Mouse (Mus musculus): Measurements from ENCODE around the gene Snap23.

Gene Snap23

DNA sequence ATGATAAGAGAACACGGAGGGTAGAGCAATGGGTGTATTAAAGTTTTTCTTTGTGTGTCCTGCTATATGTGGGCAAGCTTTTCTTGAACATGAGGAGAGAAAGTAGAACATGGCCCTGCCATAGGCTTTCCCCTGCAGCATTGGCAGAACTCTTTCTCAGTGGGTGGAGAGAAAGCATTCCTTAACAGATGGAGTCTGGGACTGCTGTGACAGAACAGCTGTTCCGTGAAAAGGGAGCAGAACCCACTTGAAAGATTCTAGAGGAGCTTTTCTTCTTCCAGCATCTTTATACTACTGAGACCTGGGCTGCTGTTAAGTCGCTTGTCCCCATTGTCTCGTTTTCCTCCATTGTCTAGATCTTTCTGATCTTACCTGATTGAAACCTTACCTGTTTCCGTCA is 22.3 kb downstream of the Snap23 start:
- no peak for DNase-seq (ENCODE audit: low spot score)

DNA sequence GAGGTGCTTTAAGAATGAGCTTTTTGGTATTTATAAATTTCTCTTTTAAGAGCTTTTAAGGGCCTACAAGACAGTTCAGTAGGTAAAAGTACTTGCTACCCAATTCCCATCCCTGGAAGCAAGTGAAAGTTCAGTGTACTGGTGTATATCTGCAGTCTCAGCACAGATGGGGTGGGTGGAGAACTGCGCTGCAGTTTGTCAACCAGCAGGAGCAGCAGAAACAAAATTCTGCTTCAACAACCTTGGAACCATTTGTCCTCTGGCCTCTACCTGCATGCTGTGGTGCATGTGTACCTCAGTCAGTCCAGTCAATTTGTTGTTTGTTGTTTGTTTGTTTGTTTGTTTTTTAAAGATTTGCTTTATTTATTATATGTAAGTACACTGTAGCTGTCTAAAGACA is 24.8 kb downstream of the Snap23 start:
- DNase-seq (ENCODE audit: low spot score) = no peak

DNA sequence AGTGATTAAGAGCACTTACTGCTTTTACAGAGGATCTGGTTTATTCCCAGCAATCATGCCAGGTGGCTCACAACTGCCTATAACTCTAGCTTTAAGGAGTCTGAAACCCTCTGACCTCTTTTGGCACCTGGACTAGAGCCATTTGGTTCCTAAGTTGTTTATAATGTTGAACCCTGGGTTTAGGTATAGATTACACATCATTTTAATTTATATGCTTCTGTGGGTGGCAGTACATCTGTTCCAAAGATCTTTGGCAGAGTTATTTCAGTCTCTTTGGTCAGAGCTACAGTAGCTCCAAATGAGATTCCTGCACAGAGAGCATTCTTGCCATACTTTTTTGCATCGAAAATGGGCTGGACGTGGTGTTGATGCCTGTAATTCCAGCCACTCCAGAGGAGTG is 30.3 kb downstream of the Snap23 start:
- no peak for DNase-seq (ENCODE audit: low spot score)

DNA sequence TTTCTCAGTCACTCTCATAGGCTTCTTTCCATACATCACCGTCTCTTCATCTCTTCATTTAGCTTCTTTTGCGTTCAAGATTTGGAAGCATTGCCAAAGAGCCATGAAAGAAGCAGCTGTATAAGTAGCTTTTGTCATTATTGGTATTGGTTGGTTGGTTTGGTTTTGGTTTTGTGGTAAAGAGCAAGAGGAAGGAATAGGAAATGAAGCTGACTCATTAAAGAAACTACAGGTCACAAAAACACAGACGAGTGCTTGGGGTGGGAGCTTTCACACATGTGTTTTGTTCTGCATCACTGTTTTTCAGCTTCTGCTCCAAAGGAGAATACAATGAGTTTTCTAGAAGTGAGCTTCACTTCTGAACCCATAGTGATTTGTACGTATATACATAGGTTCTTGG is 32.0 kb downstream of the Snap23 start:
- no peak for DNase-seq (ENCODE audit: low spot score)

DNA sequence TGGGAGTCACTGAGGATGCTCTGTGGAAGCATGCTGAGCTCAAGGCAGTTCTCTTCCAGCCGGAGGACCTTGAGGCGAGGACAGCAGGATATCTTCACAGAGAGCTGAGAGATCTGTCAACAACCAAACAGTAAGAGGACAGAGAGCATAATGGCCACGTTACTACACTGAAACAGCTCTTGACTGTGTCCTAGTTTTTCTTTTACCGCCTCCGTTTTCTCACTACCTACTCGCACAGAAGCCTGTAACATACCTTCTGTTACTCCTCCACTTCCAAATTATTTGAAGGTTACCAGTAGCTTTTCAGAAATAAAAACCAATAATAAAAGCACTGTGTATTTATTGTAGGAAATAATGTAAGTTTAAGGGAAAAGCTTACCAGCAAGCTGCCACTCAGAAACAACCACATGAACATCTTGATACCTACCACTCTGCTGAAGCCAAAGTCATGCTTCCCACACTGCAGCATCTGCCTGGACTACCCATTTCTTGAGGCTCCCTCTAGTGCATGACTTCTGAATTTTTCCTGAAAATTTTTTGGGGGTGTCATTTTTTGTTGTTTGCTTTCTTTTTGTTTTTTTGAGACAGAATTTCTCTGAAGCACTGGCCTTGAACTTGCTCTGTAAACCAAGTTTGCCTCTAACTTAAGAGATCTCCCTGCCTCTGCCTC is 38.7 kb downstream of the Snap23 start:
- DNase-seq (ENCODE audit: low spot score) = no peak

DNA sequence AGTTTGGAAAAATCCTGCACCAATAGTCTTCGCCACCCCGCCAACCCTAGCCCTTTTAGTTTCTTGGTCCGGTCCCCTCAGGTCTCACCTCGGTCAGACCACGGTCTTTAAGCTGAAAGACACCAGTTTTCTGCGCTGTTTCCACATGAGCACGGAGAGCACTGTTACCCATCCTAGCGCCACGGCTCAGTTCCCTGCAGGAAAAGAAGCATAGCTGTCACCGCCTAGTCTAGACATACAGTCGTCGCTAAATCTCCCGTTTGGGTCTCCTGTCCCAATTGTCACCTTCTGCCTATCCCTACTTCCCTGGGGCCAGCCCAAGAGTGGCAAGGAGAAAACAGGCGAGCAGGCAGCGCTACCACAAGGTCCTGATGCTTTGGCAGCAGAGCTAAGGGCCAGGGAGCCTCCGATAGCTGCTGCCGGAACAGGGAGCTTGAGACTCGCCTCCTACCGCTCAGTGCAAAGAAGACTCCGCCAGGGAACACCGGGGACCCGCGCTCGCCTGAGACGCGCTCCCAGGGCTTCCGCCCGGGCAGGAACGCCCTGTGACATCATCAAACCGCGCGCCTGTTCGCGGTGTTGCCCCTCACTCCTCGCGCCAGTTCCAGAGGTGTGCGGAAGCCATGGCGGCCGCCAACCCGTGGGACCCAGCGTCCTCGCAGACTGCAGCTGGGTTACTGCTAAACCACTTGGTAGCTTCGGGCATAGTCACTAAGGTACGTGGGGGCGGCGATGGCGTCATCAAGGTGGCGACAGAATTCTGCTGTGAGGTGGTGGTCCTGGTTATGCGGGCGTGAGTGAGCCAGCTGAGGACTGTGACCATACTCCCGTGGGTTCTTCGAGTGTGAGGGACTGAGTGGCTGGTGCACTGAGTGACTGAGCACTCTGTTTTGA is 41.6 kb downstream of the Snap23 start, which contains the start of the genes Haus2 and Lrrc57:
Gene Haus2, plus strand, starts transcription at position 554 of the 894 bp plus-strand sequence.
Gene Lrrc57, minus strand, starts transcription at position 691 of the 894 bp plus-strand sequence.
- peak; percentile 92 for DNase-seq (ENCODE audit: low spot score)

DNA sequence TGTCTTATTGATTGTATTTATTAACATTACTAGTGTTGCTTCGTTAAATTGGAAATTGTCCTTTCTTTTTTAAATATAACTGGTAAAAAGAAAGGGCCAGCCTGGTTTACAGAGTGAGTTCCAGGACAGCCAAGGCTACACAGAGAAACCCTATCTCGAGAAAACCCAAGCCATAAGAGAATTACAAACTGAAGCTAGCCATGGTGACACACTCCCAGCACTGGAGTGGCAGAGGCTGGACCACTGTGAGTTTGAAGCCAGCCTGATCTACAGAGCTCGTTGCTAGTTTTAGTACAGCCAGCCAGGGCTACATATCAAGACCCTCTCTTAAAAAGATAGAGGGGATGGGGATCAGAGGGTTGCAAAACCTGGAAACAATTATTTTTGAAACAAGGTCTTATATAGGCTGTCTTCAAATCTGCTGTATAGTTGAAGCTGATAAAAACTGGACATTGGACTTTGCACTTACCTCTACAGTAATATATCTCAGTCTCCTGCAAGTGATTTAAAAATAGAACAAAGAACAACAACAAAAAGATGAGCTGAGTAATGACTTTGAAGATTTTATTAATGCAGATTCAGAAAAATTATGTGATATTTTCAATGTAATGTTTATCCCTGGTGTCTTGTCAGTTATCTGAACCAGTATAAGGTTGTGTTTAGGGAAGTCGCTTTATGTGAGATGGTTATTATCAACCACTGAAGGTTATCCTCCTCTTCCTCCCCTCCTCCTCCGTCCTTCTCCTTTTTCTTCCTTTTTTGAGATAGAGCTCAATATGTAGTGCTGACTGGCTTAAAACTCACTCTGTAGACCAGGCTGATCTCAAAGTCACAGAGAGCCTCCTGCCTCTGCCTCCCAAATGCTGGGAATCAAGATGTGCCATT is 49.0 kb downstream of the Snap23 start:
- DNase-seq (ENCODE audit: low spot score) = no peak

DNA sequence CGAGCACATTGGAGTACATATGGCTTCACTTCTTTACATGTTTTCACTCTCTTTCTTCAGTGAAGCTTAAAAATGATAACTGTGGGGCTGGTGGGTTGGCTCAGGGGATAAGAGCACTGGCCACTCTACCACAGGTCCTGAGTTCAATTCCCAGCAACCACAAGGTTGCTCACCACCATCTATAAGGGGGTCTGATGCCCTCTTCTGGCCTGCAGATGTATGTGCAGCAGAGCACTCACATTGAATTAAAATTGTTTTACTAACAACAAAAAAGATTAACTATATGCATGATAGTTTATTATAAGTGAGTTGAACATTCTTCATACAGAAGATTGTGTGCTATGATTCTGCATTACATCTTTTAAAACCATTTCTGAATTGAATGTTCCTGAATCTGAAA is 52.1 kb downstream of the Snap23 start:
- DNase-seq (ENCODE audit: low spot score) = no peak

DNA sequence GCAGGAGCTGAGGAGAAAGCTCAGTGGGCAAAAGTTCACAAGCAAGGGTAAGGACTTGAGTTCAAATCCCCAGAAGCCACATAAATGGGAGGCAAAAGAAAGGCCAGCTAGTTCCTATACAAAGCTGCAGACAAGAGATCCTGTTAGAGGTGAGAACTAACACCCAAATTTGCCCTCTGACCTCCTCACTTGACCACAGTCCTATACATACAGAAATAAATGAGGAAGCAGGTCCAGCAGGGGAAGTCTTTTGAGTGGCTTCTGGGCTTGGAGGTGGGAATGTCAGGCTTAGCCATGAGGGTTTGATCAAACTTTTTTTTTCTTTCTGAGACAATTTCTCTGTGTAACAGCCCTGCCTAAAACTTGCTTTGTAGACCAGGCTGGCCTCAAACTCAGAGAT is 55.4 kb downstream of the Snap23 start:
- no peak for DNase-seq (ENCODE audit: low spot score)

DNA sequence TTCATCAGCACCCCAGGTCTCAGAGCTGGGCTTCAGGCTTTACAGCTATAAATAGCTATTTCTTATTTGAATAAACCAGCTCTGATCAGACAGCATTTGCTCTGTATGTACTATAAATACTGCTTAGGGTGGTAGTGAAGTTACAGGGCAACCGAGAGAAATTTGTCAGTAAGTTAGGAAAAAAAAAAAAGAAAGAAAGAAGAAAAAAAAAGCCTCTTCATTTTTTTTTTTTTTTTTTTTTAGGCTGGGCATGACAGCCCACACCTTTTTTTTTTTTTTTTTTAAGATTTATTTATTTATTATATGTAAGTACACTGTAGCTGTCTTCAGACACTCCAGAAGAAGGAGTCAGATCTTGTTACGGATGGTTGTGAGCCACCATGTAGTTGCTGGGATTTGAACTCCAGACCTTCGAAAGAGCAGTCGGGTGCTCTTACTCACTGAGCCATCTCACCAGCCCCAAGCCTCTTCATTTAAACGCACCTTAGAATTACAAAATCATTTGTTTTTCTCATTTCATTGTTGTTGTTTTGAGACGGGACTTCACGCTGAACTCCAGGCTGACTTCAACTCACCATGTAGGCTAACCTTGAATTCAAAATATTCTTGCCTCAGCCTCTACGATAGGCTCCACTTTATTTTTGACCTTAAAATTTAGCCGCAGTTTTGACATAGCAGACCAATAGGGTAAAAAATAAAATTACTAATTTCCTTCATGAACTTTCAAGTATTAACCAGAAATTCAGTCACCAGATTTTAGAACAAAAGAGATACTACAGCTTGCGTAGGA is 60.8 kb downstream of the Snap23 start:
- DNase-seq (ENCODE audit: low spot score) = no peak

DNA sequence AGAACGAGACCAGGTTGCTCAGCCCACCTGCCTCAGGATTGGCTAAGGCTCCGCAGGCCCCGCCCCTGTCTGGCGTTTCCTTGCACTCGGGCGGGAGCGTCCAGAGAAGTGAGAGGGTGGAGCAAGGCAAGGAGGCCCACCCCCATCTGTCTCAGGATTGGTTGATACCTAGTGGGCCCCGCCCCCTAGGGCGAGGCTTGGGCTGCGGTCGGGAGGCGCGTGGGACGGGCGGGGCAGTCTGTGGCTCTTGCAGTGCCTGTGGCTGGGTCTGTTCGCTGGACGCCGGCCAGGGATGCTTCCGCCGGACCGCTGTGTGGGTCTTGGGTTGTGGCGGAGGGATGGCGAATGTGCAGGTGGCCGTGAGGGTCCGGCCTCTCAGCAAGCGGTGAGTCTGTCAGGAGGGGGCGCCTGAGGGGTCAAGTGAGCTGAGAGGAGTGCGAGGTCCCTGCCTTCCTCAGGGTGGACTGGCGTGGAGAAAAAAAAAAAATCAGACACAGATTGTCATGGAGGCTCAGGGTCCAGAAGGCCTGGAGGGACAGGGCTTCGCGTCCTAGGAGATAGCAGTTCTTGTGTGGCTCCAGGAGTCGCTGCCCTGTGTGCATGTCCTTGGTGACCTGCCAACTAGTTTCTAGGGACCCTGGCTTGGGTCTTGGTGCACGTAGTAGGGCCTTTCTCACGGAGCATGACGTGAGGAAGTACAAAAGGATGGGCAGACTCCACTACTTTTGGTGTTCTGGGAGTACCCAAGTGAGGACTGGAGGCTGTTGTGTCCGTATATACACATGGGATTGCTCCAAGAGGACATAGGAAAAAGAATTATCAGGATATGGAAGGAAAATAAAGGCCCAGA is 61.6 kb downstream of the Snap23 start, which contains the start of gene Stard9:
Gene Stard9, plus strand, starts transcription at position 236 of the 850 bp plus-strand sequence.
- peak; percentile 98 for DNase-seq (ENCODE audit: low spot score)

DNA sequence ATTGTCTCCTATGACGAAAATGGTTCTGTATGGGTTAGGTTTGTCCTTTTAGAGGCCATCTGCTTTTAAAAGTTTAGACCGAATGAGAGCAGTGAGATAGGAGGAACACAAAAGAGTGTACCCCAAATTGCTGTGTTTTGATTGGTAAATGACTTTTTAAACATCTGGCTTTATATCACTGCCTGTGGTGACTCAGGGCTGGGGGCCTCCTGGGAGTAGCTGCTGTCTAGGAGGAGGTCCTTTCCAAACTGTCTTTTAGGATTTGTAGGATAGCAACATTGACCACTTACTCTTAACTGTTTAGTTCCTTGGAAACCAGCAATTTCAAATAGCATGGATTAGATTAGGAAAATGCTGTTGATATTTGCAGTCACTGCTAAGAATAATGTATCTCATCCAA is 62.8 kb downstream of the Snap23 start:
- no peak for DNase-seq (ENCODE audit: low spot score)

DNA sequence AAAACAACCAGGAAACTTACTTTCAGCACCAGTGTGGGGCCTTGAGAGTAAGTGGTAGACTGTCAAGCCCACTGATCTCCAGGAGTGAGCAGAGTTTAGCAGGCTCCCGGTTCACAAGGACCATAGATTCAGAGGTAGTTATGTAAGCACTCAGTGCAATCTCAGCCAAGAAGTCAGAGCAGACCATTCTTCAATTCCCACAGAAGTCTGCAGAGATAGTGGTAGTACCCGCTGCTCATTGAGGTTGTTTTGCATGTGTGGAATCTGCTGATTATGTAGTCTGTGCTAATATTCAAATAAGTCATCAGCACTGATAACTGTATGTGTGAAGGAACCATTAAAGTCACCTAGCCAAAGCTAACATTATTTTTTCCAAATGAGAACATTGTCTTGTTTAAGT is 63.2 kb downstream of the Snap23 start:
- no peak for DNase-seq (ENCODE audit: low spot score)

DNA sequence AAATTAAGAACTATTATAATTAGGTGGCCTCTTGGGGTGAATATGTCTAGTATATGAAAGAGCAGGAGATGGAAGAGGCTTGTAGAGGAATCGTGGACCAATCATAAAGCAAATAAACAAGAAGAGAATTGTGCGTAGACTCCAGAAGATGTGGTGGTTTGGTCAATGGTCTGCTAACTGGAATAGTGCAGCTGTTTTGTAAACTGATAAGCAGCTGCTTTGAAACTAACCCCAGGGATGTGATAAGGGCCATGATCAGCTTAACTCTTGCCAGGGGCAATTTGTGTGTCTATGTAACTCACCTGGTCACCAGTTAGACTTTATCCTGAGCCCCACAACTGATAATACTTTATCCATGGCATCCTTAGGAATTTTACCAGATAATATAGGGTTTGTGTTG is 64.0 kb downstream of the Snap23 start:
- no peak for DNase-seq (ENCODE audit: low spot score)

DNA sequence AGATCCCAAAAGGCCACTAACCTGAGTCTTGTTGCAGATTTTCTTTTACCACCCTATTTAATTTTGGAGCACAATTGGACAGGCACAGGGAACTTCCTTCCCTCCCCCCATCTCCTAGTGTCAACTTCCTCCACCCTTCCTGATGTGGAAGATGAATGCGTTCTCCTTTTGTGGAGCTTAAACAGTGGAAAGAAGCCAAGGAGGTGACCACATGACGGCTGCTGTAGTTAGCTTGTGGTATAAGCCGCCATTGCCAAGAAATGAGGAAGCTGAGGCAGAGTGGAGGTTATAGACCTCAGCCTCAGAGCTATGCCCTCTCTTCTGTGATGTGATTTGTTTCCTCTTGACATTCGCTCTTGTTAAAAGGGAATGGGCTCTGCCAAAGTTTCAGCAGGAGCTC is 64.5 kb downstream of the Snap23 start:
- no peak for DNase-seq (ENCODE audit: low spot score)

DNA sequence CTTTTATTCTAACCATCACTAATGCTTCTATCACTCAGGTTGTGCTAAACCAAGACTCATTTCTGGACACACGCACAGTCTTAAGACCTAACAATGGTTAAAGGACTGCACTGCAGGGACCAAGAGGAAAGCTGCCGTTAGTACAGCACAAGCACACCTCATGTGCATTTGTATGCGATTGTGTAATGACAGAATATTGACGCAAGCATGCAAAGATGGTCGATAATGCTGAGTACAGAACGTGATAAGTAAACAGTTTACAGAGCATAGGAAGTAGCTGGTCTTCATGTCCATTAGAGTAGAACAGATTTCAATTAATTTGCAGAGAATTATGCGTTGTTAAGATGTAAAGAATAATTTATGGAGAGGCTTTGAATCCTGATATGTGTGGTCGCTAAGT is 73.4 kb downstream of the Snap23 start:
- DNase-seq (ENCODE audit: low spot score) = no peak

DNA sequence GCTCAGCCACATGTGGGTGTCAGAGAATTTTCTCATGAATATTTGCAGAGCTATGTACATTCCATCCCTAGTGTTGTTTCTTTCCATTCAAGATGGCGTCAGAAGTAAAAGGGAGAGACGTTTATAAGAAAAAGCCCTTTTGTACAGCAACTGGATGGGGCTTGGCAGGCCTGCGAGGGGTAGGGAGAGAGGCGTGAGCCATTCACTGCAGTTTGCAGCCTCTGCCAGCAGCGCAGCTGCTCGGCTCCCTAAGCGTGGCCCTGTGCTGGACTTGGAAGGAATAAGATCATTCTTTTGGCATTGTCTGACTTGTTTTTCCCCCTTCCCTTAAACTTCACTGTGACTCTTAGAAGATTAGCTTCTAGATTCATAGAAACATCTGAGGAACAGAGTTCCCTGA is 76.4 kb downstream of the Snap23 start:
- no peak for DNase-seq (ENCODE audit: low spot score)

DNA sequence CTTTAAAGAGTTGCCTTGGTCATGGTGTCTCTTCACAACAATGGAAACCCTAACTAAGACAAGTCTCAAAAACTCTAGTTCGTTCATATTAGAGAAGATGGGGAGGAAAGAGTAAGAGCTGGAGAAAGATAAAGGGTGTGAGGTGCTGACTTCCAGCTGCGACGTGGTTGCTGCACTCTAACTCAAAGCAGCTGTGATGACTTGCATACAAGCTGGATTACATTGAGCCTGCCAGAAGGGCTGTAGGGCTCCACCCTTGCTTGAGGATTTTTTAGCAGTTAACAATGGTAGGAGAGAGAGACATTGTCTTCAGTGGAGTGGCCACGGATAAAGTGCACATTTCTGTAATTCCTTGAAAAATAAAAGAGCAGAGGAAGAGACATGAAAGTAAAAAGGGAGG is 79.3 kb downstream of the Snap23 start:
- DNase-seq (ENCODE audit: low spot score) = no peak

Data from yolk sac, embryonic 10.5 days (tissue).